Mouse (Mus musculus) embryo, embryonic 11 days (tissue): ENCODE measurements around the gene Olfr729.

ENCODE experiments used
- DNase-seq: peaks from one replicate; pipeline ENCODE4 v3.0.0-alpha.2; 2015

Olfr729 gene

GRCm38 (mm10) chr14:50152810-50153209 lies at the start of gene Olfr729:
TSS of gene Olfr729 (minus strand) at chr14:50152910.
- no peak for DNase-seq

- DNase-seq: no peak
These were observed 35.4 kb upstream of the Olfr729 start, which contains the start of gene Olfr730 for GRCm38 (mm10) chr14:50188098-50188497. TSS of gene Olfr730 (minus strand) at chr14:50188198.

GRCm38 (mm10) chr14:50142580-50142979 lies 10.1 kb downstream of the Olfr729 start, which contains the start of gene Olfr728:
TSS of gene Olfr728 (minus strand) at chr14:50142680.
- DNase-seq: no peak

- no peak for DNase-seq
These were observed 29.8 kb downstream of the Olfr729 start, which contains the start of gene Olfr727 for GRCm38 (mm10) chr14:50122886-50123285. TSS of gene Olfr727 (plus strand) at chr14:50123186.
